Mouse (Mus musculus) G1E (cell line): ENCODE data around the gene Lmf2. TPM values are rescaled to one million over a fixed set of nuclear protein-coding genes. Genes with fewer than 3 reads are reported as not detected.

Experiments used
- ATAC-seq: 2 replicates; pipeline ENCODE4 v1.8.0; 2016; ENCODE audit warnings: mild to moderate bottlenecking; ENCODE audit not compliant: insufficient number of reproducible peaks, poor library complexity, low FRiP score, severe bottlenecking; ENCODE audit errors: extremely low read depth
- DNase-seq: peaks from one replicate; pipeline ENCODE4 v3.0.0; 2012; ENCODE audit warnings: low spot score
- H3K27me3 ChIP-seq: 2 replicates; pipeline ENCODE4 v1.6.1; 2012; ENCODE audit warnings: mild to moderate bottlenecking, low read length, inconsistent platforms; ENCODE audit not compliant: insufficient read depth
- H3K36me3 ChIP-seq: replicated peaks from 2 replicates; pipeline ENCODE3; 2012; ENCODE audit warnings: mild to moderate bottlenecking, inconsistent platforms
- H3K4me1 ChIP-seq: 2 replicates; pipeline ENCODE4 v1.6.1; 2012; ENCODE audit warnings: low read depth, low read length, inconsistent platforms, mixed read lengths; ENCODE audit not compliant: insufficient read depth
- H3K4me3 ChIP-seq: 2 replicates; pipeline ENCODE4 v1.5.1; 2012; ENCODE audit warnings: low read depth, mild to moderate bottlenecking, inconsistent platforms, low read length, moderate library complexity, mixed read lengths
- H3K9me3 ChIP-seq: replicated peaks from 2 replicates; pipeline ENCODE4 v1.6.1; 2012; ENCODE audit warnings: inconsistent platforms
- CTCF ChIP-seq: IDR thresholded peaks from 2 replicates; pipeline ENCODE4 v1.5.1; 2012; ENCODE audit warnings: low read depth, low read length, inconsistent platforms, mixed read lengths
- GATA1 ChIP-seq: IDR thresholded peaks from 2 replicates; pipeline ENCODE4 v1.6.1; 2012; ENCODE audit warnings: borderline replicate concordance, low read length, inconsistent platforms, mixed read lengths
- GATA2 ChIP-seq: IDR thresholded peaks from 2 replicates; pipeline ENCODE4 v1.6.1; 2012; ENCODE audit warnings: low read depth, low read length, inconsistent platforms, borderline replicate concordance
- POLR2AphosphoS5 ChIP-seq: IDR thresholded peaks from 2 replicates; pipeline ENCODE4 v1.6.1; 2012; ENCODE audit warnings: low read depth, low read length, inconsistent platforms; ENCODE audit not compliant: insufficient replicate concordance
- TAL1 ChIP-seq: conservative IDR thresholded peaks from 2 replicates; pipeline ENCODE4 v1.6.1; 2012; ENCODE audit warnings: low read depth, low read length, inconsistent platforms, mixed read lengths
- polyA plus RNA-seq: library from polyadenylated mRNA; stranded (reverse); fragments of >175 nt; gene quantifications from 2 replicates; pipeline ENCODE4 v1.2.3, GENCODE M21; 2012
- total RNA-seq, 2 experiments: library from RNA; stranded (forward) in 1 of 2; stranded (reverse) in 1 of 2; fragments of 200-1000 nt in 1 of 2; fragments of >200 nt in 1 of 2; fragmentation: Nextera tagmentation in 1 of 2; gene quantifications; 2 replicates each; pipeline ENCODE4 v1.2.3; 2014 to 2017

Gene Lmf2
- total and polyA plus RNA-seq, 3 experiments, result 13.7 to 125 (median 42.7) TPM

- Histone ChIP-seq H3K9me3 (no peaks in the 10 kb centered on the region), H3K4me3 (no peak overlapping the region), H3K27me3 (no peaks in the 10 kb centered on the region), H3K4me1 (peaks cover 49% of the 10 kb centered on the region), H3K36me3 (peaks cover 92% of the 10 kb centered on the region)
- no peak for DNase-seq
- ATAC-seq, result no peak
- TF ChIP-seq GATA1, result no peak
Observed at GRCm38 (mm10) chr15:89308406-89309139, 46.9 kb downstream of the Lmf2 start.

GRCm38 (mm10) chr15:89307461-89307860, 48.0 kb downstream of the Lmf2 start:
- H3K27me3 ChIP-seq, result no peaks in the 10 kb centered on the region
- no peak for DNase-seq
- H3K4me1 ChIP-seq, result peaks cover 39% of the 10 kb centered on the region
- peaks cover 92% of the 10 kb centered on the region for H3K36me3 ChIP-seq
- TF ChIP-seq POLR2AphosphoS5, result no peak
- TF ChIP-seq GATA1, result no peak
- no peak for TF ChIP-seq CTCF
- TF ChIP-seq TAL1, result no peak
- TF ChIP-seq GATA2, result no peak
- H3K4me3 ChIP-seq, result no peak overlapping the region
- H3K9me3 ChIP-seq, result no peaks in the 10 kb centered on the region
- no peak for ATAC-seq

DNA sequence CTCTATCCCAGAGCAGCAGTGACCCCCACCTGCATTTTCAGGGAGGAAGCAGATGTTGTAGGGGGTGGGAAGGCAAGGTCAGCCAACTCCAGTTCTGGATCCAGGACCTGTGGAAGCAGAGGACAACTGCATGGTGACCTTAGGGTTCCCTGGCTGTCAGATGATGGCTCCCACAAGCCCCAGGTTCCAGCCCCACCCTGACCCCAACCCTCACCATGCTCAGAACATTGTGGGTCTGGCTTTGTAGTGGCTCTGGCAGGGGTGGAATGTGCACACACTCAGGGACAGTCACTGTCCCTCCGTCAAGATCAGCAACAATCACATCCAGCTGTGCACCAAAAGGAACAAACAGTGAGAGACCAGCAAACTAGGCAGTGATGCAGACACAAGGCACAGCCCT, 49.5 kb downstream of the Lmf2 start:
- DNase-seq (no peak), ATAC-seq (no peak)
- Histone ChIP-seq H3K4me1 (peaks cover 30% of the 10 kb centered on the region), H3K4me3 (no peak overlapping the region), H3K36me3 (peaks cover 94% of the 10 kb centered on the region), H3K27me3 (no peaks in the 10 kb centered on the region), H3K9me3 (no peaks in the 10 kb centered on the region)
- TF ChIP-seq POLR2AphosphoS5 (no peak), TAL1 (no peak), GATA2 (no peak), CTCF (no peak), GATA1 (no peak)

Other genes starting within 250 kb of the Lmf2 start
Only the 20 nearest of the 25 such genes appear.
- not detected in 2 replicates for gene Mapk11, start 206.0 kb downstream of the Lmf2 start, total RNA-seq (2014; fragmentation: Nextera tagmentation)
- gene Mapk11, start 206.0 kb downstream of the Lmf2 start, total RNA-seq (2017), result 0.38 and 0.46 TPM in 2 replicates
- gene Mapk11, start 206.0 kb downstream of the Lmf2 start, polyA plus RNA-seq, result 0.07 TPM in 1 of 2 replicates, not detected in the other
- gene Plxnb2, start 174.9 kb downstream of the Lmf2 start, total RNA-seq (2014; fragmentation: Nextera tagmentation), result 9.9 and 10.6 TPM in 2 replicates
- gene Plxnb2, start 174.9 kb downstream of the Lmf2 start, total RNA-seq (2017), result 1.8 and 3.1 TPM in 2 replicates
- gene Plxnb2, start 174.9 kb downstream of the Lmf2 start, polyA plus RNA-seq, result 15.5 and 17.6 TPM in 2 replicates
- 3.5 and 4.0 TPM in 2 replicates for gene Dennd6b, start 159.2 kb downstream of the Lmf2 start, total RNA-seq (2014; fragmentation: Nextera tagmentation)
- gene Dennd6b, start 159.2 kb downstream of the Lmf2 start, total RNA-seq (2017), result 1.8 and 2.3 TPM in 2 replicates
- 7.3 and 7.6 TPM in 2 replicates for gene Dennd6b, start 159.2 kb downstream of the Lmf2 start, polyA plus RNA-seq
- gene Ppp6r2, start 144.1 kb downstream of the Lmf2 start, total RNA-seq (2014; fragmentation: Nextera tagmentation), result 47.6 and 65.5 TPM in 2 replicates
- gene Ppp6r2, start 144.1 kb downstream of the Lmf2 start, total RNA-seq (2017), result 34.9 and 104 TPM in 2 replicates
- 105 and 107 TPM in 2 replicates for gene Ppp6r2, start 144.1 kb downstream of the Lmf2 start, polyA plus RNA-seq
- gene Sbf1, start 40.3 kb downstream of the Lmf2 start, total RNA-seq (2014; fragmentation: Nextera tagmentation), result 100 and 128 TPM in 2 replicates
- gene Sbf1, start 40.3 kb downstream of the Lmf2 start, total RNA-seq (2017), result 40.5 and 42.5 TPM in 2 replicates
- 104 and 145 TPM in 2 replicates for gene Sbf1, start 40.3 kb downstream of the Lmf2 start, polyA plus RNA-seq
- gene Adm2, start 32.9 kb downstream of the Lmf2 start, total RNA-seq (2014; fragmentation: Nextera tagmentation), result not detected in 2 replicates
- gene Adm2, start 32.9 kb downstream of the Lmf2 start, total RNA-seq (2017), result not detected in 2 replicates
- 0.11 and 0.12 TPM in 2 replicates for gene Adm2, start 32.9 kb downstream of the Lmf2 start, polyA plus RNA-seq
- not detected in 2 replicates for gene Miox, start 21.3 kb downstream of the Lmf2 start, total RNA-seq (2014; fragmentation: Nextera tagmentation)
- 0.11 and 0.12 TPM in 2 replicates for gene Miox, start 21.3 kb downstream of the Lmf2 start, total RNA-seq (2017)
- not detected in 2 replicates for gene Miox, start 21.3 kb downstream of the Lmf2 start, polyA plus RNA-seq
- gene Ncaph2, start 60 bp upstream of the Lmf2 start, total RNA-seq (2014; fragmentation: Nextera tagmentation), result 147 and 164 TPM in 2 replicates
- gene Ncaph2, start 60 bp upstream of the Lmf2 start, total RNA-seq (2017), result 130 and 148 TPM in 2 replicates
- 68.4 and 78.1 TPM in 2 replicates for gene Ncaph2, start 60 bp upstream of the Lmf2 start, polyA plus RNA-seq
- gene Sco2, start 18.2 kb upstream of the Lmf2 start, total RNA-seq (2014; fragmentation: Nextera tagmentation), result 9.5 and 15.0 TPM in 2 replicates
- gene Sco2, start 18.2 kb upstream of the Lmf2 start, total RNA-seq (2017), result 26.2 and 27.8 TPM in 2 replicates
- 62.3 and 64.6 TPM in 2 replicates for gene Sco2, start 18.2 kb upstream of the Lmf2 start, polyA plus RNA-seq
- not detected in 2 replicates for gene Tymp, start 21.4 kb upstream of the Lmf2 start, total RNA-seq (2014; fragmentation: Nextera tagmentation)
- 0.27 and 0.35 TPM in 2 replicates for gene Tymp, start 21.4 kb upstream of the Lmf2 start, total RNA-seq (2017)
- gene Tymp, start 21.4 kb upstream of the Lmf2 start, polyA plus RNA-seq, result 0.61 and 0.69 TPM in 2 replicates
- not detected in 2 replicates for gene Odf3b, start 23.6 kb upstream of the Lmf2 start, total RNA-seq (2014; fragmentation: Nextera tagmentation)
- not detected in 2 replicates for gene Odf3b, start 23.6 kb upstream of the Lmf2 start, total RNA-seq (2017)
- gene Odf3b, start 23.6 kb upstream of the Lmf2 start, polyA plus RNA-seq, result not detected in 2 replicates
- not detected in 2 replicates for gene Klhdc7b, start 29.3 kb upstream of the Lmf2 start, total RNA-seq (2014; fragmentation: Nextera tagmentation)
- 0.05 TPM in 1 of 2 replicates, not detected in the other for gene Klhdc7b, start 29.3 kb upstream of the Lmf2 start, total RNA-seq (2017)
- not detected in 2 replicates for gene Klhdc7b, start 29.3 kb upstream of the Lmf2 start, polyA plus RNA-seq
- not detected in 2 replicates for gene Syce3, start 54.8 kb upstream of the Lmf2 start, total RNA-seq (2014; fragmentation: Nextera tagmentation)
- gene Syce3, start 54.8 kb upstream of the Lmf2 start, total RNA-seq (2017), result not detected in 2 replicates
- gene Syce3, start 54.8 kb upstream of the Lmf2 start, polyA plus RNA-seq, result not detected in 2 replicates
- gene Cpt1b, start 70.2 kb upstream of the Lmf2 start, total RNA-seq (2014; fragmentation: Nextera tagmentation), result 3.7 and 7.7 TPM in 2 replicates
- 2.1 and 2.6 TPM in 2 replicates for gene Cpt1b, start 70.2 kb upstream of the Lmf2 start, total RNA-seq (2017)
- gene Cpt1b, start 70.2 kb upstream of the Lmf2 start, polyA plus RNA-seq, result 0.77 and 0.88 TPM in 2 replicates
- 4.9 and 7.4 TPM in 2 replicates for gene C730034F03Rik, start 73.9 kb upstream of the Lmf2 start, total RNA-seq (2014; fragmentation: Nextera tagmentation)
- 2.6 and 4.9 TPM in 2 replicates for gene C730034F03Rik, start 73.9 kb upstream of the Lmf2 start, total RNA-seq (2017)
- gene C730034F03Rik, start 73.9 kb upstream of the Lmf2 start, polyA plus RNA-seq, result 0.24 and 0.25 TPM in 2 replicates
- not detected in 2 replicates for gene Gm44502, start 74.0 kb upstream of the Lmf2 start, total RNA-seq (2014; fragmentation: Nextera tagmentation)
- 0.12 and 0.71 TPM in 2 replicates for gene Gm44502, start 74.0 kb upstream of the Lmf2 start, total RNA-seq (2017)
- 0.93 and 1.3 TPM in 2 replicates for gene Gm44502, start 74.0 kb upstream of the Lmf2 start, polyA plus RNA-seq
- gene Chkb, start 74.2 kb upstream of the Lmf2 start, total RNA-seq (2014; fragmentation: Nextera tagmentation), result 19.3 and 32.8 TPM in 2 replicates
- 42.5 and 51.0 TPM in 2 replicates for gene Chkb, start 74.2 kb upstream of the Lmf2 start, total RNA-seq (2017)
- gene Chkb, start 74.2 kb upstream of the Lmf2 start, polyA plus RNA-seq, result 75.9 and 85.4 TPM in 2 replicates
- not detected in 2 replicates for gene Mapk8ip2, start 98.3 kb upstream of the Lmf2 start, total RNA-seq (2014; fragmentation: Nextera tagmentation)
- 0.05 TPM in 1 of 2 replicates, not detected in the other for gene Mapk8ip2, start 98.3 kb upstream of the Lmf2 start, total RNA-seq (2017)
- gene Mapk8ip2, start 98.3 kb upstream of the Lmf2 start, polyA plus RNA-seq, result 0.01 TPM in 1 of 2 replicates, not detected in the other
- gene Arsa, start 121.8 kb upstream of the Lmf2 start, total RNA-seq (2014; fragmentation: Nextera tagmentation), result 12.2 and 12.8 TPM in 2 replicates
- gene Arsa, start 121.8 kb upstream of the Lmf2 start, total RNA-seq (2017), result 21.1 and 25.4 TPM in 2 replicates
- gene Arsa, start 121.8 kb upstream of the Lmf2 start, polyA plus RNA-seq, result 37.5 and 39.2 TPM in 2 replicates
- not detected in 2 replicates for gene Shank3, start 144.0 kb upstream of the Lmf2 start, total RNA-seq (2014; fragmentation: Nextera tagmentation)
- 0.46 and 0.55 TPM in 2 replicates for gene Shank3, start 144.0 kb upstream of the Lmf2 start, total RNA-seq (2017)
- gene Shank3, start 144.0 kb upstream of the Lmf2 start, polyA plus RNA-seq, result 0.34 and 0.40 TPM in 2 replicates